Mouse (Mus musculus): Measurements from ENCODE around the gene Zfp980.
"Not testable (repeated sequence)": the region's sequence is repeated elsewhere in the genome, so short reads cannot be mapped to it uniquely, and the experiment has no call there.

Zfp980 gene

GRCm38 (mm10) chr4:145670385-145670784 is at the start of gene Zfp980:
Zfp980 (plus strand) TSS chr4:145670685.
- DNase-seq: not testable (repeated sequence)

- DNase-seq: peak; percentile 1
Measured at GRCm38 (mm10) chr4:145640416-145641185, 29.9 kb upstream of the Zfp980 start.

- DNase-seq: not testable (repeated sequence)
Measured at GRCm38 (mm10) chr4:145674286-145674780, 3.8 kb downstream of the Zfp980 start.

- peak; percentile 1 for DNase-seq
Measured at GRCm38 (mm10) chr4:145680217-145680616, 9.7 kb downstream of the Zfp980 start.

- not testable (repeated sequence) for DNase-seq
Measured at GRCm38 (mm10) chr4:145680672-145681387, 10.3 kb downstream of the Zfp980 start.

- not testable (repeated sequence) for DNase-seq
Measured at GRCm38 (mm10) chr4:145682021-145682420, 11.5 kb downstream of the Zfp980 start.

GRCm38 (mm10) chr4:145683024-145683766 is 12.7 kb downstream of the Zfp980 start:
- not testable (repeated sequence) for DNase-seq

- not testable (repeated sequence) for DNase-seq
Measured at GRCm38 (mm10) chr4:145686061-145686460, 15.6 kb downstream of the Zfp980 start.

GRCm38 (mm10) chr4:145744935-145745644 is 74.6 kb downstream of the Zfp980 start:
- not testable (repeated sequence) for DNase-seq

GRCm38 (mm10) chr4:145745645-145745991 is 75.1 kb downstream of the Zfp980 start:
- not testable (repeated sequence) for DNase-seq

Measured in embryo, embryonic 11 days (tissue).